Mouse (Mus musculus) embryonic fibroblast, embryonic 13.5 days (primary cell): Measurements from ENCODE around the gene Myh9. TPM values are rescaled to one million over a fixed set of nuclear protein-coding genes. Genes with fewer than 3 reads are reported as not detected.
"Not testable (repeated sequence)": the region's sequence is repeated elsewhere in the genome, so short reads cannot be mapped to it uniquely, and the experiment has no call there.

ENCODE experiments used
- H3K27ac ChIP-seq: 2 replicates; pipeline ENCODE4 v1.5.1; 2012; ENCODE audit warnings: low read length, control low read depth, inconsistent platforms; ENCODE audit not compliant: insufficient read depth
- H3K4me1 ChIP-seq: 2 replicates; pipeline ENCODE4 v1.6.1; 2011; ENCODE audit warnings: low read length; ENCODE audit not compliant: control insufficient read depth, insufficient read depth
- H3K4me3 ChIP-seq: 2 replicates; pipeline ENCODE4 v1.5.1; 2011; ENCODE audit warnings: mild to moderate bottlenecking, control low read depth, low read length; ENCODE audit not compliant: insufficient read depth
- CTCF ChIP-seq: IDR thresholded peaks from 2 replicates; pipeline ENCODE4 v1.5.1; 2011; ENCODE audit warnings: mild to moderate bottlenecking, control low read depth, low read length, moderate library complexity, borderline replicate concordance; ENCODE audit not compliant: insufficient read depth
- POLR2A ChIP-seq: IDR thresholded peaks from 2 replicates; pipeline ENCODE4 v1.6.1; 2011; ENCODE audit warnings: low read depth, mild to moderate bottlenecking, control low read depth, low read length, moderate library complexity
- polyA plus RNA-seq: library from polyadenylated mRNA; stranded (reverse); fragments of >200 nt; gene quantifications from 2 replicates; pipeline ENCODE4 v1.2.4, GENCODE M21; 2011; ENCODE audit warnings: low read depth; ENCODE audit not compliant: missing spikeins, insufficient read length

Myh9 gene
- polyA plus RNA-seq, 1 experiment: 718 TPM

DNA sequence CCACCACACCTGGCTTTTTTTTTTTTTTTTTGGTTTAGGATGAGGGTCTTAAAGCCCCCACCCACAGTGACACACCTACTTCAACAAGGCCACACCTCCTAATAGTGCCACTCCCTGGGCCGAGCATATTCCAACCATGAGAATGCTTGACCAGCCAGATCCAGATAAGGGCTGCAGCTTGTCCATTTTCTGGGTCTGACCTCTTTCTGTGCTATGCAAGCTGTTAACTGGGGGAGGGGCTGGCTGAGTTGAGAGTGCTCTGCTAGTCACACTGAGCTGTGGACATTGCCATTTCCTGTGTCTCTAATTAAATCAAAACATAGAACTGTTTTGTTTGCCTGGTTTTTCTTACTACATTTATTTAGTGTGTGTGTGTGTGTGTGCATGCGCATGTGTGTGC lies 31.6 kb upstream of the Myh9 start:
- TF ChIP-seq POLR2A: no peak
- TF ChIP-seq CTCF: no peak
- no peaks in the 10 kb centered on the region for H3K4me1 ChIP-seq
- no peak overlapping the region for H3K27ac ChIP-seq
- H3K4me3 ChIP-seq: no peak overlapping the region

DNA sequence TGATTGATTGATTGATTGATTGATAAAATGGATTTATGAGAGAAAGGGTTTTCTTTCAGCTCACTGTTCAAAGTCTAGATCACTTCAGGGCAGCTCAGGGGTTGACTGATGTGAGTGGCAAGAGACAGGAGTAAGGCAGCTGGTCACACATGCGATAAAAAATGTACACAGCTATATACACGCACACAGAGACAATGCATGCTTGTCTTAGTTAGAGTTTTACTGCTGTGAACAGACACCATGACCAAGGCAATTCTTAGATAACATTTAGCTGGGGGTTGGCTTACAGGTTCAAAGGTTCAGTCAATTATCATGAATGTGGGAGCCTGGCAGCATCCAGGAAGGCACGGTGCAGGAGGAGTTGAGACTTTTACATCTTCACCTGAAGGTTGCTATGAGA lies 31.0 kb upstream of the Myh9 start:
- Histone ChIP-seq H3K4me1 (no peaks in the 10 kb centered on the region), H3K4me3 (no peak overlapping the region), H3K27ac (no peak overlapping the region)
- TF ChIP-seq CTCF (no peak), POLR2A (no peak)

DNA sequence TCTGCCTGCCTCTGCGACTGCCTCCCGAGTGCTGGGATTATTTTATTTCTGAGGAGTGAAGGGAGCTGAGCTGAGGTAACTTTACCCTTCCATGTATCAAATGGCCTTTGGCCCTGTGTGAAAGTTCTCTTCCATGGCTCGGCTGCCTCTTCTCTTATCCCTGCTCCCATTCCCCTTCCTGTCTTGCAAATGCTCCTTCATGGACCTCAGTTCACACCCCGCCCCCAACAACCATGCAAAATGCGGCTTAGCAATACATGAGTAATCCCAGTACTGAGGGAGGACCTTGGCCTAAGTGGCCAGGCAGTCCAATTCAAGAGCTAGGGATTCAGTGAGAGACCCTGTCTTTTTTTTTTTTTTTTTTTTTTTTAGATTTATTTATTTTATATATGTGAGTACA lies 26.4 kb upstream of the Myh9 start:
- no peak overlapping the region for H3K4me3 ChIP-seq
- no peak for TF ChIP-seq CTCF
- TF ChIP-seq POLR2A: no peak
- H3K27ac ChIP-seq: no peak overlapping the region
- no peaks in the 10 kb centered on the region for H3K4me1 ChIP-seq

DNA sequence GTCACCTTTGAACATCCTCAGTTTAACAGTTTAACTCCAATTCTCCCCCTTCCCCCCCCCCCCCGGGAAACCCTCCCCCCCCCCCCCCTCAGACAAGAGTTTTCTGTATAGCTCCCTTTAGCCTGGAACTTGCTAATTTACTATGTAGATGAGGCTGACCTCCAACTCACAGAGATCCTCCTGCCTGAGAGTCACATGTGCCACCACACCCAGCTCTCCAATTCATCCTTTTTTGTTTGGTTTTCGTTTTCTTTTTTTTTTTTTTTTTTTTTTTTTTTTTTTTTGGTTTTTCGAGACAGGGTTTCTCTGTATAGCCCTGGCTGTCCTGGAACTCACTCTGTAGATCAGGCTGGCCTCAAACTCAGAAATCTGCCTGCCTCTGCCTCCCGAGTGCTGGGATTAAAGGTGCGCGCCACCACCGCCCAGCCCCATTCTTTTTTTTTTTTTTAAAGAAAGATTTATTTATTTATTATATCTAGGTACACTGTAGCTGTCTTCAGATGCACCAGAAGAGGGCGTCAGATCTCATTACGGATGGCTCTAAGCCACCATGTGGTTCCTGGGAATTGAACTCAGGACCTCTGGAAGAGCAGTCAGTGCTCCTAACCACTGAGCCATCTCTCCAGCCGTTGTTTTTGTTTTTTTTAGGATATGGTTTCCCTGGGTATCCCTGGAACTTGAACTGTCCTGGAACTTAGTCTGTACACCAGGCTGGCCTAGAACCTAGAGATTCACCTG lies 25.4 kb upstream of the Myh9 start:
- not testable (repeated sequence) for H3K4me1 ChIP-seq, H3K27ac ChIP-seq, H3K4me3 ChIP-seq

DNA sequence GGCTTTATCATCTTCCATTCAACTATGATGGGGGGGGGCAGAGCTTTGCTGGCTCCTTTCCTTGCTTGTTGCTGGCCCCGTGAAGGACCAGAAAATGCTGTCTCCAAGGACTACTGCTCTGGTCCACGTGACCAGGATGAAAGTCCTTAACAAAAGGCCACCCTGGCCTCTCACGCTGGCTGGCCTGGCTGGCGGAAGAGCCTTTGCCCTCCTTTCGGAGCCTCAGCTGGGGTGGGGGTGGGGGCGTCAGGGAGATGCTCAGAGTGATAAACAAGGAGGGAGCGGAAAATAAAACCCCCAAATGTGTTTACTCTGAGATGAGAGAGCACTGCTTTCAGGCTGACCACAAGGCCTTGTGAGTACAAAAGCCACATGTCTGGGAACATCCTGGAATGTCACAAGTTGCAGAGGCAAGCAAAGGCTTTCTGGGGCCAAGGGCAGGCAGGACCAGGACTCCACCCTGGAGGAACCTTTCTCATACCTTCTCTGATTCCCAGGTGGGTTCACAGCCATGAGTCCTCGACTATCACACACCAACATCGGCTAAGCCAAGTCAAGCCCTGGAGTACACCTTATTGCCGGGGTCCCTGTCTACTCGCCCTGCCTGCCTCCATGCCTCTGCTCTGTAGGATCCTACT lies 24.7 kb upstream of the Myh9 start:
- H3K4me3 ChIP-seq: no peak overlapping the region
- TF ChIP-seq POLR2A (no peak), CTCF (no peak)
- no peak overlapping the region for H3K27ac ChIP-seq

DNA sequence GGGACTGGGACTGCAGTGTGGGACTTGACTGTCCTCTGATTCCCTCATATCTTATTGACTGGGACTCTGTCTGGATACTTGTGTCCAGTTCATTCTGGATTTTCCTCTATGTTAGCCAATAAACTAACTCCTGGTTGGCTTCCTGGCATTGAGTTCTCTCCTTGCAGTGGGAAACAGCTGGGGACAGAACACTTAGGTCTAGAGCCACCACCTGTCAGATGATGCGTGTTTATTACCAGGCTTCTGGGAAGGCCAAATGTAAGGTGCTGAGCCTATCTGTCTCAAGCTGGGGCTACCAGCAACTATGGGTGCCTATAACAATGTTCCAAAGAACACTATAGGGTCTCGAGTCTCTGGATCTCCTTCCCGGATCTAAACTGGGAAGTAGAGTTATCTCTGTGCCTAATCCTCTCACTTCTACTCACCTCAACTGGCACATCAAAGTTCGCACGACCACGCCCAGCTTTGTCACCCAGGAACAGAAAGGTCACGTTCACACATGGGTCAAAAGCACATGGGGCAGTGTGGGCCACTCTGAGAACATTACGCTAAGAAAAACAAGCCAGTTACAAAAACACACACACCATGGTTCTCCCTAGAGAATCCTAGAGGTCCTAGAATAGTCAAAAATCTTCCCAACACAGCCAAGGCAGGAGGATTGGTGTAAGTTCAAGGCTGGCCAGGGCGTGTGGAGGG lies 22.2 kb upstream of the Myh9 start:
- H3K4me3 ChIP-seq: no peak overlapping the region
- H3K4me1 ChIP-seq: 0 out of 2 replicates have a peak, but pooled peaks cover 2% of the 10 kb centered on the region
- H3K27ac ChIP-seq: no peak overlapping the region
- TF ChIP-seq POLR2A (no peak), CTCF (no peak)

More for the DNA sequence above, 24.7 kb upstream of the Myh9 start:
- H3K4me1 ChIP-seq: 0 out of 2 replicates have a peak, but pooled peaks cover 2% of the 10 kb centered on the region

DNA sequence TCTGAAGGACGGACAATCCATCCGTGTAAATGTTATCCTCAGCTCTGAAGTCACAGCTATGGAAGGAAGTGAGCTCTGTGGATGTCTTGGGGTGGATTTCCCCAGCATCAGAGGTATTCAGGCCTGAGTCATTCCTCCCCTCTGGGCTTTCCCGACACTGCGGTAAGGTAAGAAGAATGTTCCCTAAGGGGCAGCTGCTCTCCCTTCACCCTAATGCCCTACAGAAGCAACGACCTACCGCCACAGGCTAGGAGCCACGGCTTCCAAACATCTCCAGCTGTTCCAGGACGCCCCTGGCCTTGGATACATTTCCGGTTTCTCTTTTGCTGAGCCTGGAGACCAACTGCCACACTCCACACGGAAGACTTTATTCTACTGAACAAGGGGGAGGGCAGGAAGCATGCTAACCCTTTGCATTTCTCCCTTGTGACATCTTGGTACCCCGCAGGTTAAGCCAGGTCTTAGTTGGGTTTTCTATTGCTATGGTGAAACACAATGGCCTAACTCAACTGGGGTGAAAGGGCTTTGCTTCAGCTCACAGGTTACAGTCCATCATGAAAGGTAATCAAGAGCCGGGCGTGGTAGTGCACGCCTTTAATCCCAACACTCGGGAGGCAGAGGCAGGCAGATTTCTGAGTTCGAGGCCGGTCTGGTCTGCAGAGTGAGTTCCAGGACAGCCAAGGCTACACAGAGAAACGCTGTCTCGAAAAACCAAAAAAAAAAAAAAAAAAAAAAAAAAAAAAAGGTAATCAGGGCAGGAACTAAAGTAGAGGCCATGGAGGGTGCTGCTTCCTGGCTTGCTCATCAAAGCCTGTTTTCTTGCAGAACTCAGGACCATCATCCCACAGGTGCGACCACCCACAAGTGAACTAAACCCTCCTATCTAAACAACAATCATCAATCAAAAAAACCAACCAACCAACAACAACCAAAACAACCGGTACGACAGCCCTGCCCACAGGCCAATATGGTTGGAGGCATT lies 21.3 kb upstream of the Myh9 start:
- TF ChIP-seq CTCF (no peak), POLR2A (no peak)
- 0 out of 2 replicates have a peak, but pooled peaks cover 2% of the 10 kb centered on the region for H3K4me1 ChIP-seq
- no peak overlapping the region for H3K4me3 ChIP-seq
- no peak overlapping the region for H3K27ac ChIP-seq

DNA sequence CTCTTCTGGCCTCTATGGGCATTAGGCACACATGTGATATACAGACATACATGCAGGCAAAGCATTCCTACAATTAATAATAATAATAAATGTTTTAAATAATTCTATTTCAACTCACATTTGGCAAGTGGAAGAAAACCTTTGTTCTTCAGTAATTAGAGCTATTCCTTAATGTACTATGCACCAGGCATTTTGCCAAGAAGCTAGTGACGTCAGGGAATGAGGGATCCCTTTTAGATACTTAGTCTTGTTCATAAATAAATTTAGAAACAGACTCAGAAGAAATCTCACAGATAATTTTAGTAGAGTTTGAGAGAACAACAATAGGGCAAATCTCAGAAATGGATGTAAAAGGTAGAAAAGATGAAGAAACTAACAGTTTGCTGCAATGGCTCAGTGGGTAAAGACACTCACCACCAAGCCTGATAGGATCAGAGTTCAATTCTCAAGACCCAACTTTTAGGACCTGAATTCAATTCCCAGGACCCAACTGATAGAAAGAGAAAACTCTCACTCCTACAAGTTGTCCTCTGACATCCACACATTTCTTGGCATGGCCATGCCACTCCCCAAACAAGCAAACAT lies 18.2 kb upstream of the Myh9 start:
- Histone ChIP-seq H3K4me1 (peaks cover 2% of the 10 kb centered on the region; the same call in 1 of the 2 replicates), H3K4me3 (no peak overlapping the region), H3K27ac (no peak overlapping the region)
- TF ChIP-seq CTCF: no peak
- TF ChIP-seq POLR2A: no peak

DNA sequence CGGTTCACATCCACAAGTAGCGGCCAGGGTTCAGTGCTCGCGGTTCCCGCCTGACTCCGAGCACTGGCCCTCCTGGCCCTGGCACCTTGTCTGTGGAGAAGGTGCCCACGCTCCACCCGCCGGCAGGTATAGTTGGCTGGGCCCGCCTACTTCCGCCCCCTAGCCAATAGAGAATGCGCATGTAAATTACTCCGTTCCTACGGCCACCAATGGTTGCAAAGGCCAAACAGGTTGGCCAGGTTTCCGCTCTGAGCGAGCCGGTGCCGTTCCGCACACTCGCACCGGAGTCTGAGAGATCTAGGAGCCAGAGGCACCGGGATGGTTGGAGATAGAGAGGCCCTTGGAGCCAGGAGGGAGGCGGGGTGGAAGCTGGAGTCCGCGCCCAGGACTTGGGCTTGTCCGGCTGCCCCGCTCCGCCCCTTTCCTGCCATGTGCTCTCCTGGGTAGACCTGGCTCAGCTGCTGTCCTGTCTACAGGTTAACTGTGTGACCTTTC lies 15.7 kb upstream of the Myh9 start:
- Histone ChIP-seq H3K4me1 (no peaks in the 10 kb centered on the region; the same call in 1 of the 2 replicates), H3K4me3 (no peak overlapping the region), H3K27ac (no peak overlapping the region)
- TF ChIP-seq CTCF: no peak
